Mouse (Mus musculus) heart, embryonic 13.5 days (tissue): ENCODE measurements at regions not wholly inside any gene's neighbourhood (a gene's known extent, or its start where the extent isn't known, plus 50 kb on each side); places are given as distances from the start of the nearest gene placed in this dataset.
"Not testable (repeated sequence)": the region's sequence is repeated elsewhere in the genome, so short reads cannot be mapped to it uniquely, and the experiment has no call there.

Experiments
- ATAC-seq: fragments of 200-750 bp; cut with Nextera tagmentation; 2 replicates; pipeline ENCODE4 v1.8.0; 2017; ENCODE audit warnings: moderate TSS enrichment; ENCODE audit not compliant: insufficient number of reproducible peaks, low FRiP score, low TSS enrichment; ENCODE audit errors: extremely low read depth
- H3K27ac ChIP-seq: fragments of 300-500 bp; sonication (generic); replicated peaks from 2 replicates; pipeline ENCODE4 v1.5.1; 2015; ENCODE audit warnings: moderate library complexity, mild to moderate bottlenecking, inconsistent platforms
- H3K27me3 ChIP-seq: fragments of 300-500 bp; sonication (generic); replicated peaks from 2 replicates; pipeline ENCODE4 v1.6.1; 2015; ENCODE audit warnings: mild to moderate bottlenecking, inconsistent platforms
- H3K36me3 ChIP-seq: fragments of 300-500 bp; sonication (generic); 2 replicates; pipeline ENCODE4 v1.6.1; 2015; ENCODE audit warnings: mild to moderate bottlenecking, inconsistent platforms
- H3K4me1 ChIP-seq: fragments of 300-500 bp; sonication (generic); 2 replicates; pipeline ENCODE4 v1.6.1; 2015; ENCODE audit warnings: inconsistent platforms
- H3K4me2 ChIP-seq: fragments of 300-500 bp; sonication (generic); 2 replicates; pipeline ENCODE4 v1.6.1; 2015; ENCODE audit warnings: inconsistent platforms, mild to moderate bottlenecking, moderate library complexity
- H3K4me3 ChIP-seq: fragments of 300-500 bp; sonication (generic); 2 replicates; pipeline ENCODE4 v1.5.1; 2015; ENCODE audit warnings: moderate library complexity, mild to moderate bottlenecking, inconsistent platforms
- H3K9ac ChIP-seq: fragments of 300-500 bp; sonication (generic); 2 replicates; pipeline ENCODE4 v1.6.1; 2015; ENCODE audit warnings: inconsistent platforms, mild to moderate bottlenecking, moderate library complexity
- H3K9me3 ChIP-seq: fragments of 300-500 bp; sonication (generic); 2 replicates; pipeline ENCODE4 v1.6.1; 2016; ENCODE audit warnings: inconsistent platforms
- WGBS: fragments of 180-500 bp; shearing (Covaris S2); methylation state at CpG from one replicate; pipeline ENCODE4 v1.1.7; 2015; ENCODE audit warnings: mixed read lengths; 5-methylcytosine and 5-hydroxymethylcytosine counted together

DNA sequence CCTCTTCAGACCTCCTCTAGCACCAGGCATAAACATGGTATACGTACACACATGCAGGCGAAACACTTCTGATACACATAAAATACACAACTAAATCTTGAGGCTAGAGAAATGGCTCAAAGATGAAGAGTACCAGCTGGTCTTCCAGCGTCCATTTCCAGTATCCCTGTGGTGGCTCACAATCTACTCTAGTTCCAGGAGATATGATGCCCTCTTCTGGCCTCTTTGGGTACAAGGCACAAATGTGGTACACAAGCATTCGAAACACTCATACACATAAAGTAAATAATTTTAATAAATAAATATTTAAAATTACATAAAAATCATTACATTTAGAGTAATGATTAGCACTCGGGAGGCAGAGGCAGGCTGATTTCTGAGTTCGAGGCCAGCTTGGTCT, 50.7 kb upstream of the Rabgap1l start:
- no peaks in the 10 kb centered on the region for H3K9me3 ChIP-seq
- no peak overlapping the region for H3K4me2 ChIP-seq
- H3K27ac ChIP-seq: 0 out of 2 replicates have a peak overlapping the region, but pooled peaks have one; percentile 32
- 83% methylated on average over 6 of the region's 6 CpGs for WGBS
- no peak overlapping the region for H3K4me3 ChIP-seq
- H3K36me3 ChIP-seq: no peaks in the 10 kb centered on the region
- H3K9ac ChIP-seq: no peak overlapping the region
- peaks cover 9% of the 10 kb centered on the region for H3K4me1 ChIP-seq
- ATAC-seq: no peak
- no peaks in the 10 kb centered on the region for H3K27me3 ChIP-seq

DNA sequence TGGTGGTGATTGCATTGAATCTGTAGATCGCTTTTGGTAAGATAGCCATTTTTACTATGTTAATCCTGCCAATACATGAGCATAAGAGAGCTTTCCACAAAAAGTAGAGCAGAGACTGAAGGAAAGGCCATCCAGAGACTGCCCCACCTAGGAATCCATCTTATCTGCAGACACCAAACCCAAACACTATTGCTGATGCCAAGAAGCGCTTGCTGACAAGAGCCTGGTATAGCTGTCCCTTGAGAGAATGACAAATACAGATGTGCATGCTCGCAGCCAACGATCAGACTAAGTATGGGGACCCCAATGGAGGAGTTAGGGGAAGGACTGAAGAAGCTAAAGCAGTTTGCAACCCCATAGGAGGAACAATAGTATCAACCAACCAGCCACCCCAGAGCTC, 51.7 kb upstream of the Rabgap1l start:
- not testable (repeated sequence) for H3K27me3 ChIP-seq, H3K4me3 ChIP-seq, ATAC-seq, H3K4me2 ChIP-seq, H3K36me3 ChIP-seq, H3K4me1 ChIP-seq, H3K9ac ChIP-seq, H3K27ac ChIP-seq, H3K9me3 ChIP-seq
- WGBS: 67% methylated on average over 4 of the region's 4 CpGs

GRCm38 (mm10) chr1:160850674-160851073, 55.5 kb upstream of the Rc3h1 start:
- H3K4me1 ChIP-seq: no peaks in the 10 kb centered on the region
- H3K27me3 ChIP-seq: no peaks in the 10 kb centered on the region
- H3K9me3 ChIP-seq: no peaks in the 10 kb centered on the region
- WGBS: 56% methylated on average over 1 of the region's 1 CpGs
- H3K4me3 ChIP-seq: no peak overlapping the region
- no peak overlapping the region for H3K27ac ChIP-seq
- H3K36me3 ChIP-seq: no peaks in the 10 kb centered on the region
- H3K9ac ChIP-seq: no peak overlapping the region
- H3K4me2 ChIP-seq: no peak overlapping the region
- no peak for ATAC-seq

GRCm38 (mm10) chr1:160854410-160854809, 51.8 kb upstream of the Rc3h1 start:
- no peaks in the 10 kb centered on the region for H3K36me3 ChIP-seq
- no peaks in the 10 kb centered on the region for H3K27me3 ChIP-seq
- H3K4me2 ChIP-seq: no peak overlapping the region
- H3K27ac ChIP-seq: no peak overlapping the region
- H3K4me1 ChIP-seq: no peaks in the 10 kb centered on the region
- no peak overlapping the region for H3K4me3 ChIP-seq
- ATAC-seq: no peak
- WGBS: 71% methylated on average over 5 of the region's 5 CpGs
- H3K9me3 ChIP-seq: no peaks in the 10 kb centered on the region
- H3K9ac ChIP-seq: no peak overlapping the region

GRCm38 (mm10) chr1:160855411-160855810, 50.8 kb upstream of the Rc3h1 start:
- Histone ChIP-seq H3K9ac (no peak overlapping the region), H3K4me1 (no peaks in the 10 kb centered on the region), H3K27ac (no peak overlapping the region), H3K36me3 (no peaks in the 10 kb centered on the region), H3K9me3 (no peaks in the 10 kb centered on the region), H3K27me3 (no peaks in the 10 kb centered on the region), H3K4me3 (no peak overlapping the region), H3K4me2 (no peak overlapping the region)
- no peak for ATAC-seq
- 67% methylated on average over 3 of the region's 3 CpGs for WGBS

GRCm38 (mm10) chr1:160855926-160856620, 50.1 kb upstream of the Rc3h1 start:
- H3K4me2 ChIP-seq: no peak overlapping the region
- no peak overlapping the region for H3K4me3 ChIP-seq
- H3K27ac ChIP-seq: no peak overlapping the region
- no peak overlapping the region for H3K9ac ChIP-seq
- no peaks in the 10 kb centered on the region for H3K36me3 ChIP-seq
- no peaks in the 10 kb centered on the region for H3K4me1 ChIP-seq
- ATAC-seq: no peak
- no peaks in the 10 kb centered on the region for H3K27me3 ChIP-seq
- 63% methylated on average over 9 of the region's 9 CpGs for WGBS
- no peaks in the 10 kb centered on the region for H3K9me3 ChIP-seq
